Mouse (Mus musculus) yolk sac, embryonic 10.5 days (tissue): ENCODE measurements around the gene Calca.
"Not testable (repeated sequence)": the region's sequence is repeated elsewhere in the genome, so short reads cannot be mapped to it uniquely, and the experiment has no call there.

ENCODE experiments used
- DNase-seq: peaks from one replicate; pipeline ENCODE4 v3.0.0-alpha.2; 2017; ENCODE audit warnings: low spot score

Calca gene

DNA sequence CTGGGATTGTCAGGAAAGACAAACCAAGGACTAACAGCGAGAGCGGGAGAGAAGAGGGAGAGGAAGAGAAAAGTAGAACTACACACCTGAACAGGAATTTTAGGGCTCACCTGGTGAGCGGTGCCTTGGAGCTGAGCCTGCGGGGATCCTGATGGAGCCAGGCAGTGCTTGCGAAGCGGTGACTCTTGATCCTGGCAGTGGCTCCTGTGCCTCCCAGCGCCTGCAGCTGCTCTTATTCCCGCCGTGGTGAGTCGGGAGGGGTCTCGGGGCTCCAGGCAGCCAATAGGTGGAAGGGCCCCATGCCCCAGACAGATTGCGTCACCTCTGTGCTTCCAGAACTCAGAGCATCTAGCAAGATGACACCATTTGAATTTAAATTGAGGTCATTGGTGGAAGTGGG, at the start of gene Calca:
TSS of gene Calca (minus strand) at position 256 of the 400 bp plus-strand sequence.
- DNase-seq, result peak; percentile 4

DNA sequence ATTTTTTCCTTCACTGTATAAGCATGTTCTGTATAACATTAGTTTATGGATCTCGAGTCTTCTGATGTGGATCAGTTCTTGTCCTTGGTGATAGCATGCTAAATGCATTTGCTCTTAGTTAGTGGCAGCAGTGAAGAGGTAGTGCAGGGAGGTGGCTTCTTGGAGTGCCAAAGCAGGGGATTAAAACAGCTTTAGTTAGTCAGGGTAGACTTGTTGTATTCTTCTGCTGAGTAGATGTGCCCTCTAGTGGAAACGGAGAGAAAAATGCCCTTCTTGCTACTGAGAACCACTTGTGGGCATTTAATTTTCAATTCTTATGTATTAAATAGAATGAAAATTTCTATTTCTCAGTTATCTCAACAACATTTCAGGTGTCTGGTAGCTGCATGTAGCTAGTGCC, 36.5 kb upstream of the Calca start:
- DNase-seq, result no peak

- DNase-seq, result no peak
These were observed 35.2 kb upstream of the Calca start for GRCm38 (mm10) chr7:114671405-114671804.

- no peak for DNase-seq
These were observed 13.6 kb upstream of the Calca start for GRCm38 (mm10) chr7:114649730-114650129.

DNA sequence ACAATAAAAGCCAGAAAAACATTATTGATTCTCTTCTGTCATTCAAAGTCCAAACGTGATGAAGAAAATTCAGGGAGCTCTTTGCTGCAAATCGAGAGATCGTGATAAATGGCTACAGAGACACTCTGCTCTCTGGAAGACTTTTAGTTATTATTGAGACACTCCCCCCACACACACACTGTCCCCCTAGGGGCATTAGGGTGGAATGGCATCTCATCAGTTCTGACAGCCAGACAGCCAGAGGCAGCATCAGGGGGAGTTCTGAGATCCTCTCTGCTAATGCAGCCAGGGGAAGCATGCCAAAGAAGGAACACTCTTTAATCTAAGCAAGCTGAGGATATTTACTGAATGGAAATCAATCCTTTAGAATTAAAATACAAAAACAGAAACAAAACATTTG, 12.6 kb upstream of the Calca start:
- DNase-seq, result no peak

- DNase-seq, result peak; percentile 7
These were observed 522 bp downstream of the Calca start for GRCm38 (mm10) chr7:114635569-114636101.

- DNase-seq, result no peak
These were observed 1.8 kb downstream of the Calca start for GRCm38 (mm10) chr7:114634386-114634785.

DNA sequence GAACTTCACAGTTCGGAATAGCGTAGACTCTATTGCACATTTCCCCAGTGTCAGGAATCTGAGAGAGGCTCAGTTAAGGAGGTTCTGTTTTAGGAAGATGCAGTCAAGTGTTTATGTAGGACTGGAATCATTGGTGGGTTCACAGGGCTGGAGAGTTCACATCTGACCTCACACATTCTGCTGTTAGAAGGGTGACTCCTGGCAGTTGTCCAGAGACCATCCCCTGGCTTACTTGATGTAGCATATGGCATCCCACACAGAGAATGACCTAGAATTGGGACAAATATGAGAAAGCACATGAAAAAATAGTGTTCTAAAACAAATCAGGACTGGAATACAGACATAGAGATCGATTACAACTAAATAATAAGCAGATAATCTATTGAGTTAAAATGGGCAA, 10.2 kb downstream of the Calca start:
- no peak for DNase-seq

DNA sequence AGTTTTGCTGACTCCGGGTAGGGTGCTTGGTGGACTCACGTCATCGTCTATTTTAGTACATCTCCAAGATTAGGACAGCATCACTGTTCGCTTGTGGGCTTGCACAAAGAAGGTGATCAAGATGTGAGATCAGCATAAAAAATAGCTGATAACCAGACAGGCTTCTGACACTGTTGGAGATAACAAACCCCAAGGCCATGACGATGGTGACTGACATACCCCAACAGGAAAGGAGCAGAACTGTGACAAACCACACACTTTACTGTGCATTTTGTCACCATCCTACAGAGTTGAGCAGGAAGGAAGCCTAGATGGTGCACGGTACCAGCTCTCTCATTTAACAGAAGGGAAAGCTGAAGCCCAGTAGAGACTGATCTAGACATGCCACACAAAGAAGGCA, 19.4 kb downstream of the Calca start:
- DNase-seq, result no peak

DNA sequence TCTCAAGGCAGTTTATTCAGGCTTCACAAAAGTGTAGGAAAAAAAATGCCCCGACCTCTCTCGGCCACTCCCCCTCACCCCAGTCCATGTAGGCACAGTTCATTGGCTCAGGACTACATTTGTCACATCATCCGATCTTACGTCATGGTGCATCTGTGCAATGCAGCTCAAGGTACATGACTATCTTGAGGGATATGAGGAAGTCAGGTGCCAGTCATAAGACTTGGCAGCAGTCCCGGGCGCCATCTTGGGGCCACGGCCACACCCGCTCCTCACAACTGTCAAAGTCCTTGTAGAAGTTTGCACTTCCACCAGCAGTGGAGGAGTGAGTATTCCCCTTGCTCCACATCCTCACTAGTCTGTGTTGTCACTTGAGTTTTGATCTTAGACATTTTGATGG, 41.8 kb downstream of the Calca start:
- not testable (repeated sequence) for DNase-seq

- DNase-seq, result no peak
These were observed 53.7 kb downstream of the Calca start for GRCm38 (mm10) chr7:114582441-114582840.
